Mouse (Mus musculus) urinary bladder, adult 2 months (tissue): Measurements from ENCODE around the gene Cenpo. TPM values are rescaled to one million over a fixed set of nuclear protein-coding genes. Genes with fewer than 3 reads are reported as not detected.

Source experiments
- polyA plus RNA-seq: library from polyadenylated mRNA; depleted of rRNA; stranded (reverse); fragments of >200 nt; gene quantifications from 2 replicates; pipeline ENCODE4 v1.2.3, GENCODE M21; 2012; rRNA removed

The Cenpo gene
- polyA plus RNA-seq, 1 experiment, result 12.9 TPM

Other genes with a start within 250 kb of the Cenpo start
- 1.6 and 1.8 TPM in 2 replicates for gene Efr3b, start 195.4 kb downstream of the Cenpo start, polyA plus RNA-seq
- 10.3 and 10.4 TPM in 2 replicates for gene Dnajc27, start 151.7 kb downstream of the Cenpo start, polyA plus RNA-seq
- gene Adcy3, start 101.2 kb downstream of the Cenpo start, polyA plus RNA-seq, result 4.2 and 6.5 TPM in 2 replicates
- gene Ptrhd1, start 267 bp downstream of the Cenpo start, polyA plus RNA-seq, result 3.1 and 3.5 TPM in 2 replicates
- 19.9 TPM in 2 replicates for gene Ncoa1, start 242.9 kb upstream of the Cenpo start, polyA plus RNA-seq